Mouse (Mus musculus): ENCODE measurements around the gene Erich6.

Gene Erich6

GRCm38 (mm10) chr3:58636406-58637295 is at the start of gene Erich6:
Gene Erich6 (minus strand): TSS chr3:58637207.
- DNase-seq (ENCODE audit: low read depth, low spot score), result no peak

GRCm38 (mm10) chr3:58686206-58686921 is 49.4 kb upstream of the Erich6 start:
- DNase-seq (ENCODE audit: low read depth, low spot score), result no peak

DNA sequence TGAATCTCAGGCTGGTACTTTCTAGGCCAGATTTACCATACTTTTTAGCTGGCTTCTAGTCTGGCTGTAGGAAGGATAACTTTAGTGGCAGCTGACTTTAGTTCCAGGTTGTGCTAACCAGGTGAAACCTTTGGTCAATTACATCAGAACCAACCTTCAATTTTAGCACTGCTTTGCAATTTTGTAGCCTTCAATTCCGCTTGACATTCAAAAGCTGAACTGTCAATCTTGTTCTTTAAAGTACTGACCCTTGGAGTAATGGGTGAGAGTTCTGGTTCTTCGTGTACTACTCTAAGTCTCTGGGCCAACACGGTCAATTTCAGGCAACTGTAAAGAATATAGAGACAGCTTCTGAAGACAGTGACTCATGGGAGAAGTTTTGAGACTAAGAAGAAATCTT is 48.4 kb upstream of the Erich6 start:
- no peak for DNase-seq (ENCODE audit: low read depth, low spot score)

- DNase-seq (ENCODE audit: low read depth, low spot score), result no peak
Observed at GRCm38 (mm10) chr3:58683346-58683745, 46.3 kb upstream of the Erich6 start.

DNA sequence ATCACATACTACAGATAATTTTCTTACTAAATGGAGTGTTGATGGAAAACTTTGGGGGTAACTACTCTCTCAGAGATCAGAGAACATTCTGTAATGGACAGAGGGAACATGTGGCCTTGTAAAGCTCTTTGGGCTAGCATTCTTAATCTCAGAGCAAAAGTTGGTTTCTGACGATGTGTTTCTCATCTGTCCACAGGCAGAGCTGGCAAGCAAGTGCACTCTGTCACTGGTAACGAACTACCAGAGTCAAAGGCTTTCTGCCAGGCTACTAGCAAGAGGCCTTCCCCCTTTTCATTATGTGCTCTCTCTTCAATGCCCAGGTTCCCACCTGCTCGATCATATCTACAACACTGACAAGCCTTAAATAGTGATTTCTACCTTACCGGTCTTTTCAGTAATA is 45.3 kb upstream of the Erich6 start:
- DNase-seq (ENCODE audit: low read depth, low spot score), result no peak

DNA sequence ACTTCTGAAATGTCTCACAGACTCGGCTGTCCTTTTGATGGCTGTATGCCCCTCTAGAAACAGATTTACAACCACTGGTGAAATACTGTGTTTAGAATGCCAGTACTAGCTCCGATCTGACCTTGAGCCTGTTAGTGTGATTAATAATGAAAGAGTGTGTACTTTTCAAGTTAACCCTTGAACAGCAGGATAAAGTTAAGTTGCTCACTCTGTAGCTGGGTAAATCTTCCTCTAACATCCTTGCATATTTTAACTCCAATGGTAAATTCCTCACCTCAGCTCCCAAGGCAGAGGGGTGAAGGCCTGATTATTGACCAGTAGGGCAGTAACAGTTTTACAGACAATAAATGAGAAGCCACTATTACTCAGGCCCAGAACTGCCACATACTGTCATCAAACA is 44.8 kb upstream of the Erich6 start:
- DNase-seq (ENCODE audit: low read depth, low spot score), result no peak

GRCm38 (mm10) chr3:58680943-58681637 is 44.1 kb upstream of the Erich6 start:
- no peak for DNase-seq (ENCODE audit: low read depth, low spot score)

GRCm38 (mm10) chr3:58679996-58680395 is 43.0 kb upstream of the Erich6 start:
- DNase-seq (ENCODE audit: low read depth, low spot score), result no peak

- DNase-seq (ENCODE audit: low read depth, low spot score), result no peak
Observed at GRCm38 (mm10) chr3:58678905-58679304, 41.9 kb upstream of the Erich6 start.

GRCm38 (mm10) chr3:58678384-58678783 is 41.4 kb upstream of the Erich6 start:
- no peak for DNase-seq (ENCODE audit: low read depth, low spot score)

- no peak for DNase-seq (ENCODE audit: low read depth, low spot score)
Observed at GRCm38 (mm10) chr3:58677615-58678014, 40.6 kb upstream of the Erich6 start.

- DNase-seq (ENCODE audit: low read depth, low spot score), result no peak
Observed at GRCm38 (mm10) chr3:58673295-58673694, 36.3 kb upstream of the Erich6 start.

DNA sequence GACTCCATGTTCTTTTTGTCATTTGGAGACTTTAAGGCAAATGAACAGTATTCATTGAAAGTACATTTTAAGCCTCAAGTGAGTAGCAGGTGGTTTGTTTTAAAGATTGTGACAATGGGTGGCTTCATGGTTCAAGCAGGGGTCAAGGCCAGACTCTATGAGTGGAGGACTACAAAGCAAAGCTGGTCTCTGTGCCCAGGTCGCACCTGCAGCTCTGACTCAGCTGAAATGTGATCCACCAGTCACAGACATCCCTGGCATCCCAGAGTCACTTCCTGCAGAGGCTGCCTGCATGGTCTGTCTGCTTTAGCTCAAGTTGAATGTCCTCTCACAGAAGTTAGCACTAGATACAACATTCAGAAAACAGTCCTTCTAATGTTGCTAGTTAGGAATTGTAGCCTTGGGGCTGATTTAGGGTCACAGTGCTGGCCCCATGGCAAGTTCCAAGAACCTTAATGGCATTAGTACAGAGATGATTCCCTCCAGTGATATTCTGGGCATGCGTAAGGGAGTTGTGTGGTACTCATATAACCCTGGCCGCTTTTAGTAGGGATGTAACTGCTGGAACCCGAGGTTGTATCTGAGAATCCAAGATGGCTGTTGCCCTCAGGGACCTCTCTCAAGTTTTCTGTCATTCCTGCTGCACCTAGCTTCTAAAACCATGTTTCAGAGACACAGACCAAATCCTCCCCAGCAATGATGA is 35.6 kb upstream of the Erich6 start:
- DNase-seq (ENCODE audit: low read depth, low spot score), result no peak

- DNase-seq (ENCODE audit: low read depth, low spot score), result no peak
Observed at GRCm38 (mm10) chr3:58671616-58672250, 34.7 kb upstream of the Erich6 start.

GRCm38 (mm10) chr3:58663970-58664369 is 27.0 kb upstream of the Erich6 start:
- DNase-seq (ENCODE audit: low read depth, low spot score), result no peak

DNA sequence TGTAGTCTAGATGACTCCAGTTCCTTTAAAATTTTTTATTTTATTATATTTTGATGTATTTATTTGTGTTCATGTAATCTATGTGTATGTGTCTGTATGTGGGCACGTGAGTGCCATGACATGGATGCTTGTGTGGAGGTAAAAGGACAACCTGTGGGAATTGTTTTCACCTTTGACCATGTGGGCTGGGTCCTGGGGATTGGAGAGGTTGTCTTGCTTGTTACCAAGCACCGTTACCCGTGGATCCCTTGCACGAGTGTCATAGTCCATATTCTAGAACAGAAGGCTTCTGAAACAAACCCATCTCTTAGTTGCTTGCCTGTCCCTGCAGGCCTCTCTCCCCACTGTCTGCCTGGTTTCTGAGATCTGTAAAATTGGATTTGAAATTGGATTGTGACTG is 23.6 kb upstream of the Erich6 start:
- no peak for DNase-seq (ENCODE audit: low read depth, low spot score)

DNA sequence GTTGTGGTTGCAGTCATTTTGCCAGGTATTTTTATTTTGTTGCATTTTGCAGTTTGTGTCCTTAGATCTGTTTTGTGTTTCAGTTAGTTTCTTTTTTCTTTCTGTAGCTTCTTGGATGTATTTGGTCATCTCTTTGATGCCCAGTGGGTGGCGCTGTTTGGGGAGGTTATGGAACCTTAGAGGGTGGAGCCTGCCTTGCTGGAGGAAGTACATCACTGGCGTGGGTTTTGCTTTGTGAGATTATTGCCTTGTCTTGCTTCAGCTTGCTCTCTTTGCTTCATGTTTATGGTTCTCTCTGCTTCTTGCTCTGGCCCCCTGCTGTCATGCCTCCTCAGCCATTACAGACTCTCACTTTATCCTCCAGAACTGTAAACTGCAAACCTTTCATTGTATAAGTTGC is 20.3 kb upstream of the Erich6 start:
- no peak for DNase-seq (ENCODE audit: low read depth, low spot score)

- no peak for DNase-seq (ENCODE audit: low read depth, low spot score)
Observed at GRCm38 (mm10) chr3:58655362-58656130, 18.5 kb upstream of the Erich6 start.

DNA sequence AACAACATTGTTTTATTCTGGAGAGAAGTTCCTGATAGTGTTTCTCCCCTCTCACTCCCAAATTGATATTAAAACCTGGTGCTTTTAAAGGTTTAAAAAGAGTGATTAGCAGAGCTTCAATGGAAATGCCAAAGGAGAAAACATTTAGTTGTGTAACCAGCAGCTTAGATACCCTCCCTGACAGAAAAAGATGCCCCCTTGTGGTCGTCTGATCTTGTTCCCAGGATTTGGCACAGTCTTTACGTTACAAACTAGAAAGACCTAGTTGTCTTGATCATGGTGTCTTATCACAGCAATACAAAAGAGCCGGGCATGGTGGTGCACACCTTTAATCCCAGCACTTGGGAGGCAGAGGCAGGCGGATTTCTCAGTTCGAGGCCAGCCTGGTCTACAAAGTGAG is 16.9 kb upstream of the Erich6 start:
- no peak for DNase-seq (ENCODE audit: low read depth, low spot score)

- no peak for DNase-seq (ENCODE audit: low read depth, low spot score)
Observed at GRCm38 (mm10) chr3:58650328-58650727, 13.3 kb upstream of the Erich6 start.

Measured in brain, embryonic 18.5 days (tissue).